Mouse (Mus musculus) ES-E14 (cell line): ENCODE results near the gene Pik3ip1. TPM values are rescaled to one million over a fixed set of nuclear protein-coding genes. Genes with fewer than 3 reads are reported as not detected.

Source experiments
- DNase-seq: peaks from one replicate; pipeline ENCODE4 v3.0.0-alpha.2; 2013; ENCODE audit warnings: low read depth, low spot score
- H3K27ac ChIP-seq: 2 replicates; pipeline ENCODE4 v1.5.1; 2012; ENCODE audit warnings: low read depth, mild to moderate bottlenecking, low read length, moderate library complexity, mixed read lengths; ENCODE audit not compliant: poor library complexity, insufficient read depth, severe bottlenecking
- H3K36me3 ChIP-seq: 2 replicates; pipeline ENCODE4 v1.6.1; 2012; ENCODE audit warnings: mild to moderate bottlenecking, low read length, moderate library complexity, mixed read lengths; ENCODE audit not compliant: control insufficient read depth, poor library complexity, insufficient read depth, severe bottlenecking
- H3K4me1 ChIP-seq, 2 experiments: fragments of 150-350 bp in 1 of 2; sonication (generic) in 1 of 2; 2 replicates each; pipeline ENCODE4 v1.6.1; 2012; ENCODE audit warnings: low read length in 2 of 2, mild to moderate bottlenecking in 1 of 2, mixed read lengths in 1 of 2; ENCODE audit not compliant: control insufficient read depth in 2 of 2, insufficient read depth in 2 of 2, poor library complexity in 1 of 2
- H3K4me3 ChIP-seq, 2 experiments: fragments of 150-350 bp in 1 of 2; sonication (generic) in 1 of 2; 2 replicates each; pipeline ENCODE4 v1.5.1; 2012; ENCODE audit warnings: low read length in 2 of 2, low read depth in 1 of 2, mild to moderate bottlenecking in 1 of 2, mixed read lengths in 1 of 2; ENCODE audit not compliant: insufficient read depth in 1 of 2, poor library complexity in 1 of 2, severe bottlenecking in 1 of 2
- H3K9ac ChIP-seq: 2 replicates; pipeline ENCODE4 v1.6.1; 2012; ENCODE audit warnings: low read depth, mild to moderate bottlenecking, low read length, mixed read lengths; ENCODE audit not compliant: poor library complexity, insufficient read depth, severe bottlenecking
- H3K9me3 ChIP-seq: fragments of 150-350 bp; sonication (generic); 2 replicates; pipeline ENCODE4 v1.6.1; 2012; ENCODE audit warnings: low read depth, mild to moderate bottlenecking, low read length; ENCODE audit not compliant: control insufficient read depth, insufficient read depth
- CHD2 ChIP-seq: IDR thresholded peaks from 2 replicates; pipeline ENCODE4 v1.6.1; 2014; ENCODE audit warnings: mild to moderate bottlenecking, low read depth, low read length, inconsistent platforms
- HCFC1 ChIP-seq: IDR thresholded peaks from 2 replicates; pipeline ENCODE4 v1.6.1; 2012; ENCODE audit warnings: low read length, inconsistent platforms, borderline replicate concordance; ENCODE audit not compliant: insufficient read depth
- MAFK ChIP-seq: IDR thresholded peaks from 2 replicates; pipeline ENCODE4 v1.6.1; 2014; ENCODE audit warnings: mild to moderate bottlenecking, low read depth, low read length, inconsistent platforms; ENCODE audit not compliant: insufficient read depth
- ZC3H11A ChIP-seq: IDR thresholded peaks from 2 replicates; pipeline ENCODE4 v1.6.1; 2012; ENCODE audit warnings: low read depth, mild to moderate bottlenecking, inconsistent platforms, low read length, borderline replicate concordance
- ZNF384 ChIP-seq: IDR thresholded peaks from 2 replicates; pipeline ENCODE4 v1.6.1; 2012; ENCODE audit warnings: low read depth, low read length, inconsistent platforms
- in situ Hi-C, 2 experiments: fragments of 600-800 bp; cut with MboI; formaldehyde crosslinking; loops; one replicate each; pipeline ENCODE4 v1.15.1; 2025; ENCODE audit warnings: low sequenced_read_pairs in 2 of 2, inconsistent platforms in 1 of 2; ENCODE audit not compliant: unreplicated experiment in 2 of 2
- total RNA-seq: library from RNA; depleted of rRNA; stranded (reverse); fragments of 300-350 nt; gene quantifications from 2 replicates; pipeline ENCODE4 v1.2.3, GENCODE M21; 2012

The Pik3ip1 gene
- total RNA-seq, 1 experiment, result 8.5 TPM

DNA sequence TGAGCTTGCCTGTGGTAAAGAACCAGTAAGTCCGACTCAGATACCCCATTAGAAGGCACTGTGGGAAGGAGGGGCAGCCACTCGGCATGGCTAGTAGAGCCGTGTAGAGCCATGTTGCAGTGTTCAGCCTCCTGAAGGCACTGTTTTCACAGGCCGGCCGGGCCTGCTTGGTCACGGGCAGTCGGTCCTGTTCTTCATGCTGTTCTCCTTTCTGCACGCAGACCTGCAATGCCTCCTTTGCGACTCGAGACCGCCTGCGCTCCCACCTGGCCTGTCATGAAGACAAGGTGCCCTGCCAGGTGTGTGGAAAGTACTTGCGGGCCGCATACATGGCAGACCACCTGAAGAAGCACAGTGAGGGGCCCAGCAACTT, 31.4 kb upstream of the Pik3ip1 start:
- no peak overlapping the region for H3K9ac ChIP-seq
- H3K36me3 ChIP-seq, result peaks cover 73% of the 10 kb centered on the region
- H3K4me3 ChIP-seq, result no peak overlapping the region
- no peak for TF ChIP-seq ZC3H11A
- no peak for TF ChIP-seq HCFC1
- TF ChIP-seq CHD2, result no peak
- TF ChIP-seq ZNF384, result no peak
- no peak for TF ChIP-seq MAFK
- in situ Hi-C loops, result no loop called here
- no peak for DNase-seq
- H3K9me3 ChIP-seq, result no peaks in the 10 kb centered on the region
- H3K27ac ChIP-seq, result no peak overlapping the region
- H3K4me1 ChIP-seq, result peaks cover 0 to 9% of the 10 kb centered on the region in 2 experiments; a peak in 2 of 4 replicates

DNA sequence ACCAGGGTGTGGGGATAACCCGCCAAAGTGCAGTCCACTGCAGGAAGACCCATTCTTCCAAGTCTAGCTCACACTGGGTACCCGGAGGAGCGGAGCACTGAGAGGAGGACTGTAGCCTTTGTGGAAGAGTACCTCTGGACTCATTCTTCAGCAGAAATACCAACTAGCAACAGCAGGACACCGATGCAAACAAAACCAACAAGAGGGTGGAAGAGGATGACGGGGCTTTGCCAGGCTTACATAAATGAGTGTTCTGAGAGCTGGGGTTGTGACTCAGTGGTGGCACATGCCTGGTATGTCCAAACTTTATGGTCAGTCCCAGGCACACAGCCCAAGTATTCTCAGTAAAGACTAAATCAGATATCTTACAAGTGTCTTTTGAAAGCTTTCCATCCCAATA, 29.1 kb upstream of the Pik3ip1 start:
- TF ChIP-seq CHD2, result no peak
- no peak for TF ChIP-seq MAFK
- TF ChIP-seq ZNF384, result 0 out of 2 replicates have a peak, but pooled peaks have one; percentile 17
- no peak for TF ChIP-seq HCFC1
- TF ChIP-seq ZC3H11A, result no peak
- in situ Hi-C loops, result no loop called here
- DNase-seq, result no peak
- Histone ChIP-seq H3K9me3 (no peaks in the 10 kb centered on the region), H3K4me3 (no peak overlapping the region), H3K4me1 (peaks cover 0 to 6% of the 10 kb centered on the region in 2 experiments; a peak in 1 of 4 replicates), H3K27ac (no peak overlapping the region), H3K9ac (no peak overlapping the region), H3K36me3 (peaks cover 61% of the 10 kb centered on the region)

DNA sequence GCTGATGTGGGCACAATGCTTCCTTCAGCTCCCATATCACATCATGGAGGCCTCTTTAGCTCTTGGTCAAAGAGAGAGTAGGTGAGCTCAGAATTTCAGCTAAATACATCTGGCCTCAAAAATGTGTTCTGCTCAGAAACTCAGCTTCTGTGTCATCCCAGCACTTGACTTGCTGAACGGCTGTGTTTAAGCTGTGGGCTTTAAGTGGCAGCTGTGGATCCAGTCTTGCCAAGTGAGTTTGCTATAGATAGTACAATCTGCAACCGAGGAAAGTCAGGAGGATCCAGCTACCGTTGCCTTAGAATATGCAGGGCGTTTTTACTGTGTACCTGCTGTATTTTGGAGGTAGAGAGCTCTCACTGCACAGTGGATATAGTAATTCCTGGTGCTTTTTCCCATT, 27.8 kb upstream of the Pik3ip1 start:
- no peak overlapping the region for H3K4me3 ChIP-seq
- H3K9me3 ChIP-seq, result no peaks in the 10 kb centered on the region
- in situ Hi-C loops, result no loop called here
- TF ChIP-seq MAFK (no peak), ZNF384 (no peak), HCFC1 (no peak), CHD2 (no peak), ZC3H11A (no peak)
- H3K27ac ChIP-seq, result no peak overlapping the region
- DNase-seq, result no peak
- H3K36me3 ChIP-seq, result peaks cover 68% of the 10 kb centered on the region
- no peak overlapping the region for H3K9ac ChIP-seq
- H3K4me1 ChIP-seq, result peaks cover 0 to 6% of the 10 kb centered on the region in 2 experiments; a peak in 1 of 4 replicates

DNA sequence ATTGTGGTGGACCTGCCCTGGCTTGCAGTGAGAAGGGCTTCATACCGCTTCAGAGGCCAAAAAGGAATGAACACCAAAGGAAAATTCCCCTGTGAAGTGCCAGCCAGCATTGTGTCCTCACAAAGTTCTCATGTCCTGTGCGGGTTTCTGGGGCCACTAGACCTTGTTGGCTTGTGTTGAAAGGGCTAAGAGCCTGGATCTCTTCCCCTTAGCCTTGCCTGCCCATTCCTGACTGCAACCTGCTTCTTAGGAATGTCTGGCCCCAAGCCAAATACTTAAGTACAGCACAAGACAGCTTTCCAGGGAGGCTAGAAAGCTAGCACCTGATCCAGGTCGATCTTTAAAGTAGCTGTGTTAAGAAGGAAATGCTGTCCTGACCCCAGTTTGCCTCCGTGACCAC, 27.4 kb upstream of the Pik3ip1 start:
- Histone ChIP-seq H3K27ac (no peak overlapping the region), H3K9me3 (no peaks in the 10 kb centered on the region), H3K4me3 (no peak overlapping the region), H3K4me1 (peaks cover 0 to 6% of the 10 kb centered on the region in 2 experiments; a peak in 1 of 4 replicates), H3K9ac (no peak overlapping the region), H3K36me3 (peaks cover 68% of the 10 kb centered on the region)
- in situ Hi-C loops, result no loop called here
- no peak for TF ChIP-seq ZC3H11A
- TF ChIP-seq HCFC1, result no peak
- TF ChIP-seq MAFK, result no peak
- no peak for TF ChIP-seq ZNF384
- TF ChIP-seq CHD2, result no peak
- DNase-seq, result no peak

DNA sequence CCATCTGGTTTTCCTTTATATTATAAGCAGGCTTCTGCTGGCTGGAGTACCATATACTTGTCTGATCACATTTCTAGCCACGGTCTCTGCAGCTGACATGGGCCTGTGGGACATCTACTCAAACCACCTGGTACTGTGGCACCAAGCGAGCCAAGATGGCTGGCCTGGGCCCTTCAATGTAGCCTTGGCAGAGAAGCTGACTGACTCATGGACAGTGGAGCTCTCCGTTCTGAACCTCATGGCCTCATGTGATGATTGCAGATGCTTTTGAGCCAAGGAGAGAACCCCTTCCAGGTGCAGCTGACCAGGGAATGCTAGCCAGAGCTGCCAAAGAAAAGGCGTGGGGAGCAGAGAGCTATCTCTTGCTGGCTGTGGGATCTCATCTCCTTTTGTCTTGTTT, 24.4 kb upstream of the Pik3ip1 start:
- Histone ChIP-seq H3K36me3 (peaks cover 69% of the 10 kb centered on the region), H3K4me3 (no peak overlapping the region), H3K4me1 (peaks cover 0 to 3% of the 10 kb centered on the region in 2 experiments; a peak in 1 of 4 replicates), H3K9me3 (no peaks in the 10 kb centered on the region), H3K27ac (no peak overlapping the region), H3K9ac (no peak overlapping the region)
- in situ Hi-C loops, result no loop called here
- no peak for DNase-seq
- TF ChIP-seq ZNF384 (no peak), CHD2 (no peak), MAFK (no peak)
